Mouse (Mus musculus) midbrain, postnatal 0 days (tissue): ENCODE results near the gene Arhgap9. TPM values are rescaled to one million over a fixed set of nuclear protein-coding genes. Genes with fewer than 3 reads are reported as not detected.

ENCODE experiments used
- ATAC-seq: fragments of 200-750 bp; cut with Nextera tagmentation; 2 replicates; pipeline ENCODE4 v1.8.0; 2017; ENCODE audit warnings: moderate number of reproducible peaks, mild to moderate bottlenecking, moderate TSS enrichment, moderate library complexity; ENCODE audit not compliant: low FRiP score
- DNase-seq: peaks from one replicate; pipeline ENCODE4 v3.0.0-alpha.2; 2015; ENCODE audit warnings: low spot score
- H3K27ac ChIP-seq: fragments of 300-500 bp; sonication (generic); 2 replicates; pipeline ENCODE4 v1.5.1; 2014; ENCODE audit warnings: low read depth, mild to moderate bottlenecking, low read length, mixed read lengths
- H3K27me3 ChIP-seq: fragments of 300-500 bp; sonication (generic); 2 replicates; pipeline ENCODE4 v1.6.1; 2014; ENCODE audit warnings: low read length, control low read depth, mixed read lengths; ENCODE audit not compliant: insufficient read depth
- H3K36me3 ChIP-seq: fragments of 300-500 bp; sonication (generic); 2 replicates; pipeline ENCODE4 v1.6.1; 2014; ENCODE audit warnings: low read length, control low read depth, mixed read lengths; ENCODE audit not compliant: insufficient read depth
- H3K4me1 ChIP-seq: fragments of 300-500 bp; sonication (generic); 2 replicates; pipeline ENCODE4 v1.6.1; 2014; ENCODE audit warnings: mild to moderate bottlenecking, control low read depth, antibody characterized with exemption, low read length, mixed read lengths; ENCODE audit not compliant: insufficient read depth
- H3K4me2 ChIP-seq: fragments of 300-500 bp; sonication (generic); 2 replicates; pipeline ENCODE4 v1.6.1; 2014; ENCODE audit warnings: low read depth, mild to moderate bottlenecking, low read length, mixed read lengths; ENCODE audit not compliant: poor library complexity, severe bottlenecking
- H3K4me3 ChIP-seq: fragments of 300-500 bp; sonication (generic); 2 replicates; pipeline ENCODE4 v1.5.1; 2014; ENCODE audit warnings: low read depth, mild to moderate bottlenecking, low read length, moderate library complexity
- H3K9ac ChIP-seq: fragments of 300-500 bp; sonication (generic); replicated peaks from 2 replicates; pipeline ENCODE4 v1.6.1; 2014; ENCODE audit warnings: mild to moderate bottlenecking, low read length, moderate library complexity, mixed read lengths; ENCODE audit not compliant: poor library complexity, severe bottlenecking
- H3K9me3 ChIP-seq: fragments of 300-500 bp; sonication (generic); 2 replicates; pipeline ENCODE4 v1.6.1; 2016; ENCODE audit warnings: low read length, control low read depth
- CTCF ChIP-seq: IDR thresholded peaks from 2 replicates; pipeline ENCODE4 v1.5.1; 2016; ENCODE audit warnings: antibody characterized with exemption, mild to moderate bottlenecking
- WGBS: fragments of 180-500 bp; shearing (Covaris S2); extraction: QIAGEN DNeasy Blood & Tissue Kit; methylation state at CpG from one replicate; pipeline ENCODE4 v1.1.7; 2014; 5-methylcytosine and 5-hydroxymethylcytosine counted together
- polyA plus RNA-seq: library from polyadenylated mRNA; unstranded; fragments of >200 nt; fragmentation: Nextera tagmentation; extraction: Ambion mirVana; gene quantifications from 2 replicates; pipeline ENCODE4 v1.2.1, GENCODE M21; 2015
- total RNA-seq: library from RNA; depleted of rRNA; stranded (reverse); fragments of >200 nt; gene quantifications from 2 replicates; pipeline ENCODE4 v1.2.3, GENCODE M21; 2014

The Arhgap9 gene
- total and polyA plus RNA-seq, 2 experiments from 2014 or later = 1.0 to 1.2 TPM

GRCm38 (mm10) chr10:127330212-127330611 lies 8.4 kb downstream of the Arhgap9 start:
- ATAC-seq = no peak
- Histone ChIP-seq H3K27me3 (peaks cover 44% of the 10 kb centered on the region), H3K9me3 (no peaks in the 10 kb centered on the region), H3K36me3 (no peaks in the 10 kb centered on the region), H3K9ac (no peak overlapping the region), H3K4me3 (no peak overlapping the region), H3K4me1 (peaks cover 3% of the 10 kb centered on the region; the same call in 1 of the 2 replicates), H3K27ac (no peak overlapping the region), H3K4me2 (no peak overlapping the region)
- no peak for DNase-seq
- TF ChIP-seq CTCF = no peak
- 89% methylated on average over 7 of the region's 7 CpGs for WGBS

- Histone ChIP-seq H3K27ac (no peak overlapping the region), H3K4me2 (peak overlapping the region; percentile 49), H3K36me3 (no peaks in the 10 kb centered on the region), H3K27me3 (peaks cover 25% of the 10 kb centered on the region), H3K4me3 (peak overlapping the region; percentile 28; the same call in 1 of the 2 replicates), H3K4me1 (no peaks in the 10 kb centered on the region), H3K9ac (peak overlapping the region; percentile 39; the same call in 1 of the 2 replicates), H3K9me3 (no peaks in the 10 kb centered on the region)
- peak; percentile 65 for TF ChIP-seq CTCF
- ATAC-seq (peak; percentile 59; the same call in 1 of the 2 replicates), DNase-seq (peak; percentile 56)
- WGBS = 21% methylated on average over 31 of the region's 31 CpGs
Measured at GRCm38 (mm10) chr10:127332211-127332874, 10.6 kb downstream of the Arhgap9 start.

- Histone ChIP-seq H3K4me3 (no peak overlapping the region), H3K36me3 (no peaks in the 10 kb centered on the region), H3K4me1 (no peaks in the 10 kb centered on the region), H3K9ac (no peak overlapping the region), H3K4me2 (no peak overlapping the region), H3K9me3 (no peaks in the 10 kb centered on the region), H3K27me3 (peaks cover 18% of the 10 kb centered on the region), H3K27ac (no peak overlapping the region)
- 69% methylated on average over 5 of the region's 5 CpGs for WGBS
- DNase-seq (no peak), ATAC-seq (no peak)
- peak; percentile 52 for TF ChIP-seq CTCF
Measured at GRCm38 (mm10) chr10:127333152-127333551, 11.4 kb downstream of the Arhgap9 start.

- no peak for DNase-seq
- H3K9ac ChIP-seq = no peak overlapping the region
- ATAC-seq = no peak
- H3K36me3 ChIP-seq = no peaks in the 10 kb centered on the region
- no peak overlapping the region for H3K4me2 ChIP-seq
- H3K27ac ChIP-seq = no peak overlapping the region
- TF ChIP-seq CTCF = no peak
- WGBS = 81% methylated on average over 1 of the region's 1 CpGs
- H3K27me3 ChIP-seq = peaks cover 12% of the 10 kb centered on the region
- H3K9me3 ChIP-seq = no peaks in the 10 kb centered on the region
- H3K4me1 ChIP-seq = peaks cover 6% of the 10 kb centered on the region; the same call in 1 of the 2 replicates
- no peak overlapping the region for H3K4me3 ChIP-seq
Measured at GRCm38 (mm10) chr10:127335271-127335670, 13.5 kb downstream of the Arhgap9 start.

- H3K36me3 ChIP-seq = no peaks in the 10 kb centered on the region
- H3K4me3 ChIP-seq = no peak overlapping the region
- no peak for DNase-seq
- WGBS = 77% methylated on average over 5 of the region's 5 CpGs
- no peak overlapping the region for H3K27ac ChIP-seq
- no peak overlapping the region for H3K4me2 ChIP-seq
- no peaks in the 10 kb centered on the region for H3K9me3 ChIP-seq
- H3K9ac ChIP-seq = no peak overlapping the region
- H3K27me3 ChIP-seq = peaks cover 29% of the 10 kb centered on the region
- ATAC-seq = no peak
- peaks cover 6% of the 10 kb centered on the region; the same call in 1 of the 2 replicates for H3K4me1 ChIP-seq
- TF ChIP-seq CTCF = no peak
Measured at GRCm38 (mm10) chr10:127336952-127337351, 15.2 kb downstream of the Arhgap9 start.

GRCm38 (mm10) chr10:127337536-127338099 lies 15.9 kb downstream of the Arhgap9 start:
- H3K9me3 ChIP-seq = no peaks in the 10 kb centered on the region
- H3K27me3 ChIP-seq = peaks cover 30% of the 10 kb centered on the region
- H3K4me1 ChIP-seq = peaks cover 11% of the 10 kb centered on the region
- H3K9ac ChIP-seq = no peak overlapping the region
- no peak overlapping the region for H3K4me2 ChIP-seq
- no peak for ATAC-seq
- no peak for TF ChIP-seq CTCF
- H3K36me3 ChIP-seq = no peaks in the 10 kb centered on the region
- no peak for DNase-seq
- H3K27ac ChIP-seq = no peak overlapping the region
- H3K4me3 ChIP-seq = no peak overlapping the region
- 82% methylated on average over 6 of the region's 6 CpGs for WGBS
